In the genomic region with DNA sequence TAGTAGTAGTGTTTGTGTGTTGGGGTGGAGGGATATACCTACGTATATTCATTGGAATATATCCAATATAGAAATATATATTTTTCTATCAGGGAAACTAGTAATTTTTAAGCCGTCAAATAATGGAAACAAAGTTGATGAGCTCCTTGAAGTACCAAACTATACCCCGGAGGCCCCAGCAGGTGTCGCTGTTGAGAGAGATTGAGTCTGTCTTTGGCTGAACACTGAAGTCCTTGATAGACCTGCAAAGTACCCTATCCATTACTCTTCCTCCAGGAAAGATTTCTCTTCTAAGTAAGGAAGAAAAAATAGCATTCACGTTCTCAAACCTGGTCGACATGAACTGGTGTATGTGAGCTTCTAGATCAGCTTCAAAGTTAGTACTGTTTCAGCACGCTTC, we compare ENCODE assay signal across 8 mouse cellular contexts. TPM values are rescaled to one million over a fixed set of nuclear protein-coding genes. Genes with fewer than 3 reads are reported as not detected.
DNase-seq lines count a peak whose midpoint lies in the region.

No protein-coding gene starts in this region.

- peak; percentile 69 for DNase-seq in heart, adult 8-10 months (ENCODE audit: low spot score)
- no peak for DNase-seq in heart, adult 11 months
- DNase-seq in ZHBTc4 (ENCODE audit: low read depth, low spot score), result peak; percentile 78
- DNase-seq in cerebellum, postnatal 25 days, result peak; percentile 85 to 88
- peak; percentile 59 to 68 for DNase-seq in gastrocnemius, postnatal 36 days
- peak; percentile 54 to 72 for DNase-seq in layer of hippocampus, postnatal 14 days (ENCODE audit: low spot score in 2 of 2)
- peak; percentile 83 for DNase-seq in mesoderm, embryonic 11.5 days (ENCODE audit: low read depth, low spot score)
- DNase-seq in spleen, postnatal 36 days (ENCODE audit: low spot score in 2 of 2), result peak; percentile 25 to 47

- intact Hi-C loops in gastrocnemius, postnatal 36 days (cut with DNase I), result loop anchor here (2.0 kb wide), 1 partner anchor 422 kb away; no protein-coding TSS in a partner anchor

RNA-seq across cellular contexts. Expression of a gene that starts 12.0 kb away (rescaled TPM):
- total RNA-seq in heart, adult 8-10 months (2022), result 10 to 100 TPM; 49.4 to 59.3 (median 54.4) TPM
- total RNA-seq in gastrocnemius, postnatal 36 days (2021), result 10 to 100 TPM; 34.8 to 36.3 TPM
- total RNA-seq in layer of hippocampus, postnatal 14 days (2021), result 10 to 100 TPM; 30.5 to 31.1 TPM

RNA-seq across cellular contexts. Expression of a gene that starts 12.3 kb away (rescaled TPM):
- total RNA-seq in heart, adult 8-10 months (2022), result 10 to 100 TPM; 34.6 to 45.4 (median 37.2) TPM
- total RNA-seq in gastrocnemius, postnatal 36 days (2021), result 10 to 100 TPM; 12.0 to 12.1 TPM
- 10 to 100 TPM; 20.5 to 28.1 TPM for total RNA-seq in layer of hippocampus, postnatal 14 days (2021)
